Mouse (Mus musculus): ENCODE results near the gene Arnt. TPM values are rescaled to one million over a fixed set of nuclear protein-coding genes. Genes with fewer than 3 reads are reported as not detected.
"Not testable (repeated sequence)": the region's sequence is repeated elsewhere in the genome, so short reads cannot be mapped to it uniquely, and the experiment has no call there.

Gene Arnt
- total and polyA plus RNA-seq, 2 experiments from 2014 or later, result 11.6 to 16.0 TPM

DNA sequence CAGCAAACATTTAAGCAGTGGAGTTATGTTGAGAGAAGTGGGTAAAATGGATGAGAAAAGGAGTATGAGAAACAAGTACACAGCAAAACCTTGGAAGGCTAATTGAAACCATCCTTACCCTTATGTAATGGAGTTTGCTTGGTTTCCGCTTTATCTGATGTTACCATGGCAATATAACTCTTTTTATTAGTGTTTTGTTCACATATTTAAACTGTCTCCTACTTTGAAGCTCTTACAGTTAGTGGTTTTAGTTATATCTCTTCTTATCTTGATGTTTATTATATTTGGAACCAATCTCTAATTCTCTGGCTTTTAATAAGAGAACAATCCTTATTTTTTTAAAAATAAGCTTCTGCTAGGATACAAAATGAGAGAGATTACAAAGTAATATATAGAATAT lies 21.9 kb upstream of the Arnt start:
- WGBS, result 85% methylated on average over 1 of the region's 1 CpGs
- H3K27me3 ChIP-seq (ENCODE audit: insufficient read depth, low read length), result no peaks in the 10 kb centered on the region
- H3K4me3 ChIP-seq (ENCODE audit: low read length), result no peak overlapping the region
- no peak for TF ChIP-seq CTCF (IDR thresholded peaks at IDR 0.05; ENCODE audit: low read depth)
- H3K9ac ChIP-seq (replicated peaks; ENCODE audit: low read length), result no peak overlapping the region
- no peak overlapping the region for H3K4me2 ChIP-seq (ENCODE audit: low read depth, low read length)
- no peaks in the 10 kb centered on the region for H3K36me3 ChIP-seq (ENCODE audit: insufficient read depth, low read length)
- H3K9me3 ChIP-seq (ENCODE audit: low read length), result no peaks in the 10 kb centered on the region
- no peaks in the 10 kb centered on the region for H3K4me1 ChIP-seq (ENCODE audit: insufficient read depth, low read length)
- no peak overlapping the region for H3K27ac ChIP-seq
- DNase-seq (ENCODE audit: low spot score), result no peak
- ATAC-seq, result no peak

DNA sequence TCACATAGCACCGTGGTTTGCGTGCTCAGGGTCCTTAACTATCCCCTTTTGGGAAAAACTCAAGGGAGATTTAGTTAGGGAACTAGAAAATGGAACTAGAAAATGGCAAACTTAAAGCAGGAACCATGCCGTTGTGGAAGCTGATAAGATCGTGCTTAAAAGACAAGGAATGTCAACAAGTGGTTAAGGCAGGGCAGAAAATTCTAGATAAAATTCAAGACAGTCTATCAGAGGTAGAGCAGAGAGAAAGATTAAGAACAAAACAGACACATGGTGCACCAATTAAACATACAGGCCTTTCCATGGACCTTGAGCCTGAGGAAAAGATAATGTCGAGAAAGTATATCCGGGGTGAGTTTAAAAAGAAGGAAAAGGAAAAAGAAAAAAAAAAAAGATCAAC lies 16.3 kb upstream of the Arnt start:
- WGBS, result 97% methylated on average over 6 of the region's 6 CpGs
- Histone ChIP-seq H3K9me3 (ENCODE audit: low read length) (no peaks in the 10 kb centered on the region), H3K4me2 (ENCODE audit: low read depth, low read length) (no peak overlapping the region), H3K27me3 (ENCODE audit: insufficient read depth, low read length) (no peaks in the 10 kb centered on the region), H3K9ac (replicated peaks; ENCODE audit: low read length) (no peak overlapping the region), H3K36me3 (ENCODE audit: insufficient read depth, low read length) (no peaks in the 10 kb centered on the region), H3K4me1 (ENCODE audit: insufficient read depth, low read length) (no peaks in the 10 kb centered on the region), H3K27ac (no peak overlapping the region), H3K4me3 (ENCODE audit: low read length) (no peak overlapping the region)
- DNase-seq (ENCODE audit: low spot score), result no peak
- no peak for ATAC-seq
- no peak for TF ChIP-seq CTCF (IDR thresholded peaks at IDR 0.05; ENCODE audit: low read depth)

DNA sequence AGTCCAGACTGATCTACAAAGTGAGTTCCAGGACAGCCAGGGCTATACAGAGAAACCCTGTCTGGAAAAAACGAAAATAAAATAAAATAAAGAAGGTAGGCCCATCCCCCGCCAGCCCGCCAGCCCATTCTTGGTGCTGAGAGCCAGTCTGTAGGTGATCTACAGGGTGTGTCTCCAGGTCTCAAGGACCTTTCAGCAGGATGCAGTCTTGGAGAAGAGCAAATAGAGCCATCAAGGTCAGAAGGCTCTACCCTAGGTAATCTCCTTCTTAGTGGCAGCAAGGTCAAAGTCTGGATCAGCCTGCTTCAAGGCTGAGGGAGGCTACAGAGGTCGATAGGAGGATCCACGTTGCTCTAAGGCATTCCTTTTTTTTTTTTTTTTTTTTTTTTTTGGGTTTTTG lies 7.7 kb upstream of the Arnt start:
- not testable (repeated sequence) for H3K9ac ChIP-seq (replicated peaks; ENCODE audit: low read length); H3K27ac ChIP-seq; H3K27me3 ChIP-seq (ENCODE audit: insufficient read depth, low read length); H3K4me1 ChIP-seq (ENCODE audit: insufficient read depth, low read length); DNase-seq (ENCODE audit: low spot score); H3K4me3 ChIP-seq (ENCODE audit: low read length); H3K36me3 ChIP-seq (ENCODE audit: insufficient read depth, low read length); H3K9me3 ChIP-seq (ENCODE audit: low read length); ATAC-seq; H3K4me2 ChIP-seq (ENCODE audit: low read depth, low read length)
- WGBS, result 89% methylated on average over 5 of the region's 5 CpGs

DNA sequence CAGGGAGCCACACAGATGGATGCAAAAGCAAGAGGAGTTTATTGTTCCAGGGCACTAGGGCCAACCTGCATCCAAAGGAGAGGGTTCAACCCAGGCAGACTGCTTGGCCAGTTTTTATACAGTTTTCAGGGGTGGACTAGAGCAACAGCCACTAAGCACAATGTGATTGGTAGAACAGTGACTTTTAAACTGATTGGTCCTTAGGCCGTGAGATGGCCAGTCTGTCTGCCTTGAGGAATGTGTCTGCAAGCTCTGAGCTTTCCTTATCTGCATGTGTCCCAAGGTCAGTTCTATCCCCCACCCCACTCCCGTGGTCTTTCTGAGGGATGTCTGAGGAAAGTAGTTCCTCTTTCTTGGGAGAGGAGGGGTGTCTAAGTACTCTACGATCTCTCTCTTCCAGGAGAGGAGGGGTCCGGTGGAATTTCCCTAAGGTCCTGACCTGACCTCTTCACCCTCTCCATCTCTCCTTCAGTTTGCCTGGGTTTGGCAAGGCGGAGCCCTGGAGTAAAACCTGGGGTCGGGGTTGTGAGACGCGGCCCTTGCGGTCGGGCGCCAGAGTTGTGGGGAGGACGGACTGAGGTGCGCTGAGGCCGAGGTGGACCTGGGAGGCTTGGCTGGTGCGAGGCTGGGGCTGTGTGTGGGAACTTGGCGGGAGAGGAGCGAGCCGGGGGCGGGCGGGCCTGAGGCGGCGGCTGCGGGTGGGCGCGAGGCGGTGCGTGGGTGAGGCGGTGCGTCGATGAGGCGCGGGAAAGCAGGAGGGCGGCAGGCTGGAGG lies 6.9 kb upstream of the Arnt start:
- not testable (repeated sequence) for DNase-seq (ENCODE audit: low spot score); H3K27me3 ChIP-seq (ENCODE audit: insufficient read depth, low read length); H3K36me3 ChIP-seq (ENCODE audit: insufficient read depth, low read length); H3K27ac ChIP-seq; H3K9me3 ChIP-seq (ENCODE audit: low read length); H3K4me1 ChIP-seq (ENCODE audit: insufficient read depth, low read length); H3K9ac ChIP-seq (replicated peaks; ENCODE audit: low read length)
- peak; percentile 74 for ATAC-seq
- 72% methylated on average over 8 of the region's 33 CpGs for WGBS
- Histone ChIP-seq H3K4me3 (ENCODE audit: low read length) (peak overlapping the region; percentile 21), H3K4me2 (ENCODE audit: low read depth, low read length) (peak overlapping the region; percentile 47)

DNA sequence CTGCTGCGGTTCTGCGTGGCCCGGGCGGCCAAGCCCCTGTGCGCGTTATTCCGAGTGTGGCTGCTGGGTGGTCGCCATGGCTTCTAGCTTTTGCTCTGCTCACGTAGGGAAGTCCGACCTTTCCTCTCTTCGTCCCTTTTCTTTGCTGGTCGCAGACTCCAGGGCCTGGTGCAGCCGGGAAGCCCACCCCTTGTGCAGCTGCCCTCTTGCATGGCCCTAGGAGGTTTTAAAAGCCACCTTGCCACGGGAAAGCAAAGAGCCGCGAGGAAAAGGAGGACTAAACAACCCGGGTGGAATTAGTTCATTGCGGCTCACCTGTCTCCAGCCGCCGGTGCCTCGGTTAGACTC lies 6.3 kb upstream of the Arnt start:
- not testable (repeated sequence) for H3K9me3 ChIP-seq (ENCODE audit: low read length); DNase-seq (ENCODE audit: low spot score); H3K36me3 ChIP-seq (ENCODE audit: insufficient read depth, low read length); H3K9ac ChIP-seq (replicated peaks; ENCODE audit: low read length); H3K27ac ChIP-seq; H3K27me3 ChIP-seq (ENCODE audit: insufficient read depth, low read length); H3K4me1 ChIP-seq (ENCODE audit: insufficient read depth, low read length)
- 22% methylated on average over 14 of the region's 21 CpGs for WGBS
- ATAC-seq, result peak; percentile 32
- H3K4me3 ChIP-seq (ENCODE audit: low read length), result peak overlapping the region; percentile 21; the same call in 1 of the 2 replicates
- H3K4me2 ChIP-seq (ENCODE audit: low read depth, low read length), result peak overlapping the region; percentile 47

DNA sequence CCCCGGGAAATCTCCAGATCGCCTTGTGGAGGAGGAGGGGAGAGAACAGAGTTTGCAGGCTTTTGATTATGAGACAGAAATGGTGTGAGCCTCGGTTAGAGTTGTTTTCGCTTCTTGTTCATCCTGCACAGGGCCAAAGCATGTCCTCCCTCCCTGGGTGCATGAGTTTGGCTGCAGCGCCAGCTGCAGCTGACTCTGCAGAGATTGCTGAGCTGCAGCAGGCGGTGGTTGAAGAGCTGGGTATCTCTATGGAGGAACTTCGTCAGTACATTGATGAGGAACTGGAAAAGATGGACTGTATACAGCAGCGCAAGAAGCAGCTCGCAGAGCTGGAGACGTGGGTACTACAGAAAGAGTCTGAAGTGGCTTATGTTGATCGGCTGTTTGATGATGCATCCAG lies 5.8 kb upstream of the Arnt start:
- not testable (repeated sequence) for H3K4me1 ChIP-seq (ENCODE audit: insufficient read depth, low read length); H3K9me3 ChIP-seq (ENCODE audit: low read length); H3K9ac ChIP-seq (replicated peaks; ENCODE audit: low read length); DNase-seq (ENCODE audit: low spot score); H3K4me2 ChIP-seq (ENCODE audit: low read depth, low read length); H3K36me3 ChIP-seq (ENCODE audit: insufficient read depth, low read length); H3K27me3 ChIP-seq (ENCODE audit: insufficient read depth, low read length); H3K4me3 ChIP-seq (ENCODE audit: low read length); H3K27ac ChIP-seq
- WGBS, result 55% methylated on average over 4 of the region's 11 CpGs
- ATAC-seq, result peak; percentile 56; the same call in 1 of the 2 replicates

DNA sequence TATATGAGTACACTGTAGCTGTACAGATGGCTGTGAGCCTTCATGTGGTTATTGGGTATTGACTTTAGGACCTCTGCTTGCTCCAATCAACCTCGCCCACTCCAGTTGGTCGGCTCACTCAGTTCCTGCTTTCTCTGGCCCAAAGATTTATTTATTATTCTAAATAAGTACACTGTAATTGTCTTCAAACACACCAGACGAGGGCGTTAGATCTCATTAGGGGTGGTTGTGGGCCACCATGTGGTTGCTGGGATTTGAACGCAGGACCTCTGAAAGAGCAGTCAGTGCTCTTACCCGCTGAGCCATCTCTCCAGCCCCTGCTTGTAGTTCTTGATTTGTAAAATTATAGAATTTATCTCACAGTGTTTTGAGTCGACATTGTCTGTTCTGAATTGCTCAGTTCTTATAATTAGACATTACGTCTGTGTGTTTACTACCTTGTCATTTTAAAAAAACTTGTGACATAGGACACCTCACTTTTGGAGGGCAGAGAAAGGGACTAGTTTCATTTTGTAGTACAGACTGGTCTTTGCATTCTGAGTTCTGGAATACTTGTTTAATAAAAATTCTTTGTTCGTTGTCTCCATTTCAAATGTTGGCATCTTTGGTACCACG lies 780 bp upstream of the Arnt start:
- Histone ChIP-seq H3K9me3 (ENCODE audit: low read length) (no peaks in the 10 kb centered on the region), H3K4me1 (ENCODE audit: insufficient read depth, low read length) (peaks cover 9% of the 10 kb centered on the region; the same call in 1 of the 2 replicates), H3K9ac (replicated peaks; ENCODE audit: low read length) (peak overlapping the region; percentile 74), H3K4me3 (ENCODE audit: low read length) (peak overlapping the region; percentile 92), H3K36me3 (ENCODE audit: insufficient read depth, low read length) (peaks cover 5% of the 10 kb centered on the region; the same call in 1 of the 2 replicates), H3K27ac (peak overlapping the region; percentile 83), H3K4me2 (ENCODE audit: low read depth, low read length) (peak overlapping the region; percentile 91), H3K27me3 (ENCODE audit: insufficient read depth, low read length) (no peaks in the 10 kb centered on the region)
- 72% methylated on average over 10 of the region's 10 CpGs for WGBS
- TF ChIP-seq CTCF (IDR thresholded peaks at IDR 0.05; ENCODE audit: low read depth), result no peak
- ATAC-seq (no peak), DNase-seq (ENCODE audit: low spot score) (no peak)
